Mouse (Mus musculus) naive thymus-derived CD4-positive, alpha-beta T cell, adult 2 months (primary cell): Measurements from ENCODE around the gene Zfp758.
A peak's percentile ranks its signal among the peaks of the same experiment; 100 is the strongest.
"Not testable (repeated sequence)": the region's sequence is repeated elsewhere in the genome, so short reads cannot be mapped to it uniquely, and the experiment has no call there.

Experiments used
- DNase-seq: peaks from one replicate; pipeline ENCODE4 v3.0.0-alpha.2; 2011; ENCODE audit warnings: low read depth

Zfp758 gene

DNA sequence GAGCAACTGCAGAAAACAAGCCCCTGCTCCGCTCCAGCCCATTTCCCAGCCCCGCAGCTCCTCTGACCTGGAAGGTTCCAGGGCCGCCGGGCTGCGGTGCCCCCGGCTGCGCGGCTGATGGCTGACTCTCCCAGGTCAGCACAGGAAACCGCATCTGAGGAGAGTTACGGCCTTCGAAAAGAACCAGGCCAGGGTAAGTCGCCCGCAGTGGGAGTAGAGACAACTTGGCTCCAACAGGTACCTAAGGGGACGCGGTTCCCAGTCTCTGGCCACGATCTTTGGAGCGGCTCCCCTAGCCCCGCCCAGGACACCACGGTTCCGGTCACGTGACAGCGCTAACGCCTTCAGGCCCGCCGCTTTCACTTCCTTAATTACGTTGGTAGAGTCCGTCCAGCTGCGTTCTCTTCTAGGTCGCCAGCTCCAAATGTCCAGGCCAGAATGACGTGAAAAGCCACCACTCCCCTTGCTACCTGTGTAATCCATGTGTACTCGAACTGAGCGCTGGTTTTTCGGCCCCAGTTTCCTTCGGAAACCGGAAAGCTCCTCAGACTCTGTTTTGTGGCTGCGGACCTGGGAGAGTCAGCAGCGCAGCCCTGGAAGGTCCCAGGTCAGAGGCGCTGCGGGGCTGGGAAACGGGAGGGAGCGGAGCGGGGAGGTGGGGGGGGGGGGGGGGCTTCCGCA is at the start of gene Zfp758, which contains the start of gene Zfp944:
Gene Zfp758 (plus strand): TSS at position 353 of the 681 bp plus-strand sequence.
Gene Zfp944 (minus strand): TSS at position 300 of the 681 bp plus-strand sequence.
- peak; percentile 65 for DNase-seq

DNA sequence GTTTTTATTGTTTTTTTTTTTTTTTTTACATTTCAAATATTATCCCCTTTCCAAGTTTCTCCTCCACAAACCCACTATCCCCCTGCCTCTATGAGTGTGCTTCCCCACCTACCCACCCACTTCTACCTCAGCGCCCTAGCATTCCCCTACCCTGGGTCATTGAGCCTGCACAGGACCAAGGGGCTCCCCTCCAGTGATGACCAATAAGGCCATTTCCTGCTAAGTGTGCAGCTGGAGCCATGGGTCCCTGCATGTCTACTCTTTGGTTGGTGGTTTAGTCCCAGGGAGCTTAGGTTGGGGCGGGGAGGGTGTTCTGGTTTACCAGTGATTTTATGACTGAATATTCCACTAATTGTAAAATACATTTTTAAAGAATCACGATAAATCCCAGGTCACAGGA is 47.0 kb upstream of the Zfp758 start:
- DNase-seq: not testable (repeated sequence)

DNA sequence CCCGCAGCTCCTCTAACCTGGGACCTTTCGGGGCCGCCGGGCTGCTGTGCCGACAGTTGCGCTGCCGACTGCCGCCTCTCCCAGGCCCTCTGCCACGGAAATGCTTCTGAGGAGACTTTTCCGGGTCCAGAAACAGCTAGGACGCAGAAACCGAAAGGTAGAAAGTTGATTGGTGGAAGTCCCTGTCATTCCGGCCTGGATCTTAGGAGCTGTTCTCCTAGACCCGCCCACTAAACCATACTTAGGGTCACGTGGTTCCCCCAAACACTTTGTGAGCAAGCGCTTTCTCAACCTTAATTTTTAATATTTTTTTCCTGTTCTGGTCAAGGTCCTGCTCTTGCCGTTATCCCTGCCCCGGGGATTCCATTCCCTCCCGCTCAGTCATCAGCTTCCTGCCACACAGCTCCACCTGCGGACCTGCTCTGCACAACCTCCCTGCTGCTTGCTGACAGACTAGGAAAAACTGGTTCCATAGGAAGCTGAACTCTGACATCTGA is 46.5 kb upstream of the Zfp758 start, which contains the start of gene CT030661.1:
Gene CT030661.1 (minus strand): TSS at position 108 of the 497 bp plus-strand sequence.
- DNase-seq: peak; percentile 89

DNA sequence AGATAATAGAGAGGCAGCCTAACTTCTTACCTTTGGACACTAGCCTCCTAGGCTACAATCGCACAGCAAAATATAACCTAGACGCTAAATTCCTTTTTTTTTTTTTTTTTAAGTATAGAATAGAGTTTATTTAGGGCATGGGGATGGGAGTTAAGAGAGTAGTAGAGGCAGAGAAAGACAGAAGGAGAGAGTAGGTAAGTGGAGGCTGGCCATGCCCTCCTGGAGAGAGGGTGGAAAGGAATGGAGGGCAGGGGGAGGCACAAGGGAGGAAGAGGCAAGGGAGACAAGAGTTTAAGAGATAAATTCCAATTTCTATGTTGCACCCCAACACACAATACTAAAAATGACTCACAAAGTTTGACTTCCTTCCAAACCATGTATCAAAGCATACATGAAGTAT is 46.0 kb upstream of the Zfp758 start:
- not testable (repeated sequence) for DNase-seq

DNA sequence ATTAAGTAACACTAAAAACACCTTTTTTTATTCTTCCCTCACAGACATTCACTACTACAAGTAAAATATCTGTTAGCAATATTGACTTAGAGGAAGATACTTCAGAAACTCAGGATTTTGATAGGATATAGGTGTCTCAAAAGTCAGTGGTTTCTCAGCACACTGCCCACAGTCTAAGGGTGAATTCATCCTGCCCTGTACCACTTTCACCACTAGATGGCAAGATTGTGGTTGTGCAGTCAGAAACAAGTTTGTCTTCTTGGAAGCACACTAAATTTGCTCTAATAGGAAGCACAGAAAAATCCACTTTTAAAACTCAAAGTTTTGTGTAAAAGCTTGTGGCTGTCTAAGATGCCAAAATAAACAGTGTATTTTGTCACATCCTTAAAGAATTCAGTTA is 8.5 kb upstream of the Zfp758 start:
- peak; percentile 72 for DNase-seq

DNA sequence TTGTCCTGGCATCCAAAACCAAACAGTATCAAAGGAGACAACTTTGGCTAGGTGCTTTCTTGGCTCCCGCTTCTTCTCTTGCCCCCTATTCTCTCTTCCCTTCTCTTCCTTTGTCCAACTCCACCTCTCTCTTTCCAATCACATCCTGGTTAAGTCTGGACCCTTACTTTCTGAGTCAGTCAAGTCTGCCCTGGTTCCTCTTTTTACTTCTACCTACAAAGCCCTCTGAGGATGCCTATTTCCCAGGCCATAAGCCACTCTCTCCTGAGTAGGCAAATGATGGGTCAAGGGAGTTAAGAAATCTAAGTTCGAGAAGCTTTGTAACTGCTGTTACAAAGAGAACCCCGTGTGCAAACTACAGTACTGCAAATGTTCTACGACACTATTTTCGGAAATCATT is 681 bp upstream of the Zfp758 start:
- no peak for DNase-seq

DNA sequence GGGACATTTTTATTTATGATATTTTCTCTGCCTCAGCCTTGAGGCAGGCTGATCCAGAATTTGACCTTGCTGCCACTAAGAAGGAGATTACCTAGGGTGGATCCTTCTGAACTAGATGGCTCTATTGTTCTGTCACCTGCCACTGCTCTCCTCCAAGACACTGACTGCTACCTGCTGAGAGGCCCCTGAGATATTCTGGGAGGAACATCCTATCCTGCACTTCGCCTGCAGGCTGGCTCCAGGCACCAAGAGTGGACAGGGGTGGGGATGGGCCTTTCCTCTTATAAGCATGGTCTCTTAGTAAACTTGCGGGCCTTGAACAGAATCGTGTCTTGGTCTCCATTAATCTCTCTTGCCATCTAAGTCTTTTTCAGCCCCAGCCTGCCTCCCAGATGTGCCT is 2.6 kb downstream of the Zfp758 start:
- no peak for DNase-seq

DNA sequence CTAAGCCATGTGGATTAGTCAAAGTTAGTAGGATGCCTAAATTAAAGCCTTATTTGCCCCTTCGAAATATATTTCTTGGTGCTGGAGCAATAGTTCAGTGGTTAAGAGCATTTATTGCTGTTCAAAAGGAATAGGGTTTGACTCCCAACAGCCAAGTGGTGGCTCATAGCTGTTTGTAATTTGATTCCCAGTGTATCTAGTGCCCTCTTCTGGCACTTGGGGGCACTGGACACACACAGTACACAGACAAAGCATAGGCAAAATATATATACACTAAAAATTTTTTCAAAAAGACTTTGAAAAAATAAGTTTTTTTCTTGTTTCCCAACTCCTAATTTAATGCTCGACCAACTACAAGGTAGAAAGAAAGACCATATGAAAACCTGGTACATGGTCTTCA is 49.5 kb downstream of the Zfp758 start:
- DNase-seq: peak; percentile 62

DNA sequence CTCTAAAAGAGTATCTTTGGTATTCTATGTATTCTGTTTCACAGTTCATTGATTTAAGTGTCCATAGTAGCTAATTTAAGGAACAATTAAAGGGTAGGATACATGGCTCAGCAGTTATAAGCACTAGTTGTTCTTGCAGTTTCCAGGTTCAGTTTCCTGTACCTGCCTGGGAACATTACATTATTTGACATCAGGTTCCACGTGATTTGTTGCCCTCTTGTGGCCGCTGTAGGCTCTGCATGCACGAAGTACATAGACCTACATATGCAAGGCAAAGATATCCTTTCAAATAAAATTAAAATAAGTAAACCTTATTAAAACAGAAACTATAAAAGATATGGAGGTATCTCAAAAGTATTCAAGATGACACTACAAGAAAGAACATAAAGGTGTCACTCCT is 56.3 kb downstream of the Zfp758 start:
- peak; percentile 82 for DNase-seq

DNA sequence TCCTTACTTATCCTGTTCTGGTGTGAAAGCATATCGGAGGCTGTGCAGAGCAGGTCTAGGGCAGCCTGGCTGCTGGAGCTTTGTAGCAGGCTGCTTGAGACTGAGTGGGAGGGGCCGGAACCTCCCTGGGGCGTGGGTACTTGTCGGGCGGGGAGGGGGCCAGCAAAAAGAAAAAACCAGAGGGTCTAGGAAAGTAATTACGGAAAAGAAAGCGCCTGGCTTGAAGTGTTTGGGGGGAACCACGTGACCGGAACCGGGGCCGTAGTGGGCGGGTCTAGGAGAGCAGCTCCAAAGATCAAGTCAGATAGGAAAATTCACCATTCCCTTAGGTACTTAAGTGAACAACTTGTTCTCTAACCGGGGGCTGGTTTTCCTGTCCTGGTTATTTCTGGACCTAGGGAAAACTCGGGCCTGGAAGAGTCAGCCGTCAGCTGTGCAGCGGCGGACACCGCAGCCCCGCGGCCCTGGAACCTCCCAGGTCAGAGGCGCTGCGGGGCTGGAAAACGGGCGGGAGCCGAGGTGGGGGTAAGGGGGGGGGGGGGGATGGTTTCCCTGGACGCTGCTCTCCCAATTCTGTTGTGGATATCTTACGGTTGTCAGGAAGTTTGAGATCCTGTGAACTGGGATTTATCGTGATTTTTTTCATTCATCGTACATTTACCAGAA is 62.8 kb downstream of the Zfp758 start, which contains the start of gene Zfp946:
Gene Zfp946 (plus strand): TSS at position 271 of the 666 bp plus-strand sequence.
- DNase-seq: peak; percentile 73

DNA sequence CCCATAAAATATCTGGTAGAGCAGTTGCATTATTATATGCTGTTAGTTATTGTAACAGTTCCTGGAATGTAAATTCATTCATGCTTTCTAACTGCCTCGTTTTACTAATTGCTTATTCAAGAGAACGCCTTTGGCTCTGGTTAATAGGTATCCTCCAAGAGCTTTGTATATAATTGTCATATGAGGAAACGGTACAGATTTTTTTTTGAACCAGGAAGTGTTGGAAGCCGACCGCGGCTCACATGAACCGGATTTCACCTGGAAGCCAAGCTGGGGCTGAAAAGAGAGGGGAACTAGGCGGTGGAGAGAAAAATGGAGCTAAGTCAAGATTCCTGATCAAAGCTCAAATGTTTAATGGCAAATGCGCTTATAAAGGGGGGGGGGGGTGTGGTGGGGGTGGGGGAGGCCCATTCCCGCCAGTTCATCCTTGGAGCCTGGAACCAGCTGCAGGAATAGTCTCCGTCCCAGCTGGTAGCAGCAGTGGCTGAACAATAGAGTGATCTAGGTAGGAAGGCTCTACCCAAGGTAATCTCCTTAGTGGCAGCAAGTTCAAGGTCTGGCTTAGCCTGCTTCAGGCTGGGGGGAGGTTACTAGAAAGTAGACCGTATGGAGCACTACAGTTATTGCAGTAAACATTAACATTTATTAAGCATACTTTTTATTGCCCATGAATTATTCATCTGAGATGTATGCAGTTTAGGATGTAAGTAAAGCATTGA is 63.5 kb downstream of the Zfp758 start:
- peak; percentile 37 for DNase-seq
